In the genomic region with DNA sequence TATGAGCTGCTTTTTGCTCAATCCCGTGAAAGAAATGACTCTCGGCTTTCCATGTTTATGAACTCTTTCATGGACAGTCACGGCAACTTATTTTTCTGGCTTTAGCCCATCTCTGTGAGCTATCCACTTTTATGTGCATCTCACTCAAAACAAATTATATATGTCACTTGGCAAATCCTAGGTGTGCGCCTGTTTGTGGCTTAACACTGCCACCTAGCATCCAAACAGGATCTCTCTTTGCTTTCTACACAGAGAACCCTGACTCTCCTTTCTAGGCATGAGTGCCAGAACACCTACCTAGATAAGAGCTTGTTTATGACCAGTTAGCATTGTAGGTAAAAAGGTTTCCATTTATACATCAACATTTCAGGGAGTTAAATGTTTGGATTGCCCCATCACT, we compare ENCODE assay signal across 13 mouse cellular contexts.
A peak's percentile ranks its signal among the peaks of the same experiment; 100 is the strongest.
DNase-seq lines count a peak whose midpoint lies in the region; ATAC-seq and TF ChIP-seq lines count a peak whose summit lies in the region.
"Had no signal": no experiment of that assay in that cellular context is flagged by ENCODE, and none has a peak within 500 bp of the region (broad histone marks: within the 10 kb centered on the region; RNA-seq: fewer than 3 reads in every experiment).

No protein-coding gene starts in this region.

- WGBS in midbrain, embryonic 14.5 days, result 72% methylated on average over 4 of the region's 4 CpGs
- WGBS in midbrain, embryonic 13.5 days, result 77% methylated on average over 4 of the region's 4 CpGs
- 50% methylated on average over 4 of the region's 4 CpGs for whole genome bisulfite sequencing in embryonic facial prominence, embryonic 14.5 days
- 56% methylated on average over 4 of the region's 4 CpGs for WGBS in stomach, postnatal 0 days

- no peaks in the 10 kb centered on the region for H3K27me3 ChIP-seq in midbrain, embryonic 14.5 days (ENCODE audit: control insufficient read depth, insufficient read depth, low read length)
- no peaks in the 10 kb centered on the region for H3K27me3 ChIP-seq in midbrain, embryonic 13.5 days
- no peaks in the 10 kb centered on the region for H3K27me3 ChIP-seq in embryonic facial prominence, embryonic 14.5 days (replicated peaks; ENCODE audit: control insufficient read depth, insufficient read depth, low read length)
- H3K27me3 ChIP-seq in stomach, postnatal 0 days (ENCODE audit: control insufficient read depth, insufficient read depth, low read length), result no peaks in the 10 kb centered on the region
- H3K27me3 ChIP-seq: embryonic facial prominence, embryonic 15.5 days; heart, embryonic 12.5 days had no signal

- TF ChIP-seq CTCF in stomach, postnatal 0 days (IDR thresholded peaks at IDR 0.05; ENCODE audit: low read depth), result peak; percentile 61

- H3K4me1 ChIP-seq in midbrain, embryonic 14.5 days (ENCODE audit: control insufficient read depth, insufficient read depth, low read length), result no peaks in the 10 kb centered on the region
- H3K4me1 ChIP-seq in midbrain, embryonic 13.5 days (replicated peaks), result no peaks in the 10 kb centered on the region
- H3K4me1 ChIP-seq in embryonic facial prominence, embryonic 14.5 days (ENCODE audit: control insufficient read depth, insufficient read depth, low read length), result no peaks in the 10 kb centered on the region
- H3K4me1 ChIP-seq in stomach, postnatal 0 days (replicated peaks; ENCODE audit: control insufficient read depth, insufficient read depth), result no peaks in the 10 kb centered on the region
- H3K4me1 ChIP-seq: embryonic facial prominence, embryonic 15.5 days; heart, embryonic 12.5 days had no signal

- no peak overlapping the region for H3K9ac ChIP-seq in midbrain, embryonic 14.5 days (replicated peaks; ENCODE audit: low read length)
- H3K9ac ChIP-seq in midbrain, embryonic 13.5 days (replicated peaks), result no peak overlapping the region
- no peak overlapping the region for H3K9ac ChIP-seq in embryonic facial prominence, embryonic 14.5 days (ENCODE audit: low read depth, low read length)
- H3K9ac ChIP-seq in stomach, postnatal 0 days (ENCODE audit: low read length), result no peak overlapping the region
- H3K9ac ChIP-seq: embryonic facial prominence, embryonic 15.5 days; heart, embryonic 12.5 days had no signal

- TF ChIP-seq EP300 in stomach, postnatal 0 days (optimal IDR thresholded peaks at IDR 0.05), result no peak

- no peak for DNase-seq in frontal cortex, postnatal 10 days (ENCODE audit: low spot score in 2 of 2)
- DNase-seq in midbrain, embryonic 14.5 days, result peak; percentile 77
- DNase-seq in embryonic facial prominence, embryonic 14.5 days (ENCODE audit: low spot score), result peak; percentile 40
- no peak for DNase-seq in stomach, postnatal 0 days (ENCODE audit: low spot score)
- no peak for DNase-seq in thymus, postnatal 0 days (ENCODE audit: low spot score)
- DNase-seq: kidney, adult 2 months; liver; thymus, adult 2 months had no signal

- H3K9me3 ChIP-seq in midbrain, embryonic 14.5 days (ENCODE audit: control insufficient read depth, low read length), result no peaks in the 10 kb centered on the region
- no peaks in the 10 kb centered on the region for H3K9me3 ChIP-seq in midbrain, embryonic 13.5 days
- no peaks in the 10 kb centered on the region for H3K9me3 ChIP-seq in embryonic facial prominence, embryonic 14.5 days (ENCODE audit: control insufficient read depth, low read length)
- H3K9me3 ChIP-seq in stomach, postnatal 0 days (ENCODE audit: control insufficient read depth, low read length), result no peaks in the 10 kb centered on the region
- H3K9me3 ChIP-seq: embryonic facial prominence, embryonic 15.5 days; heart, embryonic 12.5 days had no signal

- H3K4me3 ChIP-seq in midbrain, embryonic 14.5 days (replicated peaks; ENCODE audit: low read depth, low read length), result no peak overlapping the region
- H3K4me3 ChIP-seq in midbrain, embryonic 13.5 days (replicated peaks), result no peak overlapping the region
- H3K4me3 ChIP-seq in embryonic facial prominence, embryonic 14.5 days (ENCODE audit: low read depth, low read length), result no peak overlapping the region
- H3K4me3 ChIP-seq in stomach, postnatal 0 days (ENCODE audit: low read depth, low read length), result no peak overlapping the region
- H3K4me3 ChIP-seq: embryonic facial prominence, embryonic 15.5 days; heart, embryonic 12.5 days had no signal

- H3K36me3 ChIP-seq in midbrain, embryonic 14.5 days (ENCODE audit: control insufficient read depth, insufficient read depth, low read length), result no peaks in the 10 kb centered on the region
- H3K36me3 ChIP-seq in midbrain, embryonic 13.5 days, result no peaks in the 10 kb centered on the region
- no peaks in the 10 kb centered on the region for H3K36me3 ChIP-seq in embryonic facial prominence, embryonic 14.5 days (ENCODE audit: control insufficient read depth, insufficient read depth, low read length)
- H3K36me3 ChIP-seq in stomach, postnatal 0 days (ENCODE audit: control insufficient read depth, insufficient read depth, low read length), result no peaks in the 10 kb centered on the region
- H3K36me3 ChIP-seq: embryonic facial prominence, embryonic 15.5 days; heart, embryonic 12.5 days had no signal

- peak; percentile 95 for ATAC-seq in frontal cortex, adult (ENCODE audit: low TSS enrichment)
- no peak for ATAC-seq in midbrain, embryonic 14.5 days (ENCODE audit: low FRiP score, low TSS enrichment)
- ATAC-seq in midbrain, embryonic 13.5 days, result no peak
- ATAC-seq in embryonic facial prominence, embryonic 14.5 days (ENCODE audit: low read depth), result no peak
- ATAC-seq in stomach, postnatal 0 days (ENCODE audit: low FRiP score, low TSS enrichment), result no peak
- ATAC-seq in granulocyte monocyte progenitor cell, adult 5-6 weeks (replicated peaks; ENCODE audit: poor library complexity, severe bottlenecking), result no peak

- no peak overlapping the region for H3K4me2 ChIP-seq in midbrain, embryonic 14.5 days (ENCODE audit: low read length)
- H3K4me2 ChIP-seq in midbrain, embryonic 13.5 days (replicated peaks), result no peak overlapping the region
- no peak overlapping the region for H3K4me2 ChIP-seq in embryonic facial prominence, embryonic 14.5 days (ENCODE audit: low read depth, low read length)
- H3K4me2 ChIP-seq in stomach, postnatal 0 days (replicated peaks; ENCODE audit: low read depth), result no peak overlapping the region
- H3K4me2 ChIP-seq: embryonic facial prominence, embryonic 15.5 days; heart, embryonic 12.5 days had no signal

- H3K27ac ChIP-seq in midbrain, embryonic 14.5 days (replicated peaks; ENCODE audit: low read depth, low read length), result no peak overlapping the region
- no peak overlapping the region for H3K27ac ChIP-seq in midbrain, embryonic 13.5 days
- H3K27ac ChIP-seq in embryonic facial prominence, embryonic 14.5 days (replicated peaks; ENCODE audit: low read depth, low read length), result no peak overlapping the region
- H3K27ac ChIP-seq in stomach, postnatal 0 days (replicated peaks), result no peak overlapping the region
- H3K27ac ChIP-seq: embryonic facial prominence, embryonic 15.5 days had no signal

Comparison
In these comparisons a context has a peak if more than half of its experiments do, and no peak if none do; other contexts are left out.
1. DNase-seq: peak in midbrain, embryonic 14.5 days (single experiment) and embryonic facial prominence, embryonic 14.5 days (single experiment); none in frontal cortex, postnatal 10 days (0 of 2), stomach, postnatal 0 days (single experiment) and thymus, postnatal 0 days (single experiment).